Mouse (Mus musculus) MEL (cell line): ENCODE results near the gene Cela3b. TPM values are rescaled to one million over a fixed set of nuclear protein-coding genes. Genes with fewer than 3 reads are reported as not detected.

Experiments used
- DNase-seq: peaks from one replicate; pipeline ENCODE4 v3.0.0; 2011; ENCODE audit warnings: low read depth, low spot score
- H3K27ac ChIP-seq: 2 replicates; pipeline ENCODE4 v1.5.1; 2012; ENCODE audit warnings: low read depth, mild to moderate bottlenecking, control low read depth, low read length, moderate library complexity; ENCODE audit not compliant: control insufficient read depth
- H3K27me3 ChIP-seq, 2 experiments: fragments of 150-350 bp in 1 of 2; sonication (generic) in 1 of 2; 2 replicates each; pipeline ENCODE4 v1.6.1; 2012; ENCODE audit warnings: low read length in 2 of 2, mild to moderate bottlenecking in 2 of 2, improper control_type of control experiment in 1 of 2, moderate library complexity in 1 of 2; ENCODE audit not compliant: insufficient read depth in 2 of 2, control insufficient read depth in 1 of 2
- H3K36me3 ChIP-seq, 2 experiments: 2 replicates each; pipeline ENCODE4 v1.6.1; 2012 to 2014; ENCODE audit warnings: low read length in 2 of 2, improper control_type of control experiment in 1 of 2, inconsistent platforms in 1 of 2, mild to moderate bottlenecking in 1 of 2; ENCODE audit not compliant: insufficient read depth in 2 of 2, control insufficient read depth in 1 of 2
- H3K4me1 ChIP-seq, 2 experiments: fragments of 150-350 bp in 1 of 2; sonication (generic) in 1 of 2; 2 replicates each; pipeline ENCODE4 v1.6.1; 2012; ENCODE audit warnings: low read length in 2 of 2, improper control_type of control experiment in 1 of 2, mild to moderate bottlenecking in 1 of 2; ENCODE audit not compliant: insufficient read depth in 2 of 2, control insufficient read depth in 1 of 2
- H3K4me3 ChIP-seq, 2 experiments: fragments of 150-350 bp in 1 of 2; sonication (generic) in 1 of 2; 2 replicates each; pipeline ENCODE4 v1.5.1; 2012; ENCODE audit warnings: low read depth in 2 of 2, low read length in 2 of 2, mild to moderate bottlenecking in 2 of 2, moderate library complexity in 2 of 2, control low read depth in 1 of 2, improper control_type of control experiment in 1 of 2; ENCODE audit not compliant: control insufficient read depth in 1 of 2, insufficient read depth in 1 of 2
- H3K79me2 ChIP-seq: 2 replicates; pipeline ENCODE4 v1.6.1; 2012; ENCODE audit warnings: mild to moderate bottlenecking, low read length, moderate library complexity; ENCODE audit not compliant: control insufficient read depth, poor library complexity, insufficient read depth
- H3K9ac ChIP-seq: 2 replicates; pipeline ENCODE4 v1.6.1; 2012; ENCODE audit warnings: low read depth, mild to moderate bottlenecking, control low read depth, low read length, moderate library complexity; ENCODE audit not compliant: control insufficient read depth, poor library complexity, severe bottlenecking
- H3K9me3 ChIP-seq: fragments of 150-350 bp; sonication (generic); replicated peaks from 2 replicates; pipeline ENCODE4 v1.6.1; 2012; ENCODE audit warnings: mild to moderate bottlenecking, low read length, improper control_type of control experiment, moderate library complexity; ENCODE audit not compliant: insufficient read depth
- CTCF ChIP-seq, 3 experiments: IDR thresholded peaks in 2 of 3; conservative IDR thresholded peaks in 1 of 3; 2 replicates each; pipeline ENCODE4 v1.5.1; 2011 to 2012; ENCODE audit warnings: low read length in 3 of 3, low read depth in 2 of 3, mild to moderate bottlenecking in 2 of 3, improper control_type of control experiment in 1 of 3, inconsistent platforms in 1 of 3, mixed read lengths in 1 of 3, moderate library complexity in 1 of 3; ENCODE audit not compliant: control insufficient read depth in 1 of 3, insufficient read depth in 1 of 3, poor library complexity in 1 of 3, severe bottlenecking in 1 of 3
- E2F4 ChIP-seq: IDR thresholded peaks from 2 replicates; pipeline ENCODE4 v1.6.1; 2011; ENCODE audit warnings: low read depth, low read length, improper control_type of control experiment, borderline replicate concordance
- ETS1 ChIP-seq: IDR thresholded peaks from 2 replicates; pipeline ENCODE4 v1.6.1; 2012; ENCODE audit warnings: low read depth, mild to moderate bottlenecking, inconsistent platforms, low read length, improper control_type of control experiment, moderate library complexity
- GABPA ChIP-seq: IDR thresholded peaks from 2 replicates; pipeline ENCODE4 v1.6.1; 2012; ENCODE audit warnings: low read depth, mild to moderate bottlenecking, inconsistent platforms, low read length, improper control_type of control experiment, moderate library complexity
- HCFC1 ChIP-seq: IDR thresholded peaks from 2 replicates; pipeline ENCODE4 v1.6.1; 2012; ENCODE audit warnings: low read depth, mild to moderate bottlenecking, inconsistent platforms, low read length, improper control_type of control experiment, moderate library complexity
- MAX ChIP-seq: IDR thresholded peaks from 2 replicates; pipeline ENCODE4 v1.6.1; 2011; ENCODE audit warnings: low read length, improper control_type of control experiment
- MAZ ChIP-seq: IDR thresholded peaks from 2 replicates; pipeline ENCODE4 v1.6.1; 2012; ENCODE audit warnings: low read depth, mild to moderate bottlenecking, inconsistent platforms, low read length, improper control_type of control experiment
- NELFE ChIP-seq: IDR thresholded peaks from 2 replicates; pipeline ENCODE4 v1.6.1; 2011; ENCODE audit warnings: low read depth, low read length, improper control_type of control experiment
- POLR2AphosphoS2 ChIP-seq: IDR thresholded peaks from 2 replicates; pipeline ENCODE4 v1.6.1; 2011; ENCODE audit warnings: low read length, improper control_type of control experiment
- POLR2AphosphoS5 ChIP-seq: IDR thresholded peaks from 2 replicates; pipeline ENCODE4 v1.6.1; 2012; ENCODE audit warnings: low read depth, borderline replicate concordance, mild to moderate bottlenecking, inconsistent platforms, low read length, moderate library complexity, mixed read lengths
- SIN3A ChIP-seq: IDR thresholded peaks from 2 replicates; pipeline ENCODE4 v1.6.1; 2012; ENCODE audit warnings: low read length, improper control_type of control experiment, inconsistent platforms
- TAL1 ChIP-seq: IDR thresholded peaks from 2 replicates; pipeline ENCODE4 v1.6.1; 2012; ENCODE audit warnings: mild to moderate bottlenecking, inconsistent platforms, low read length, moderate library complexity, mixed read lengths
- TBP ChIP-seq: IDR thresholded peaks from 2 replicates; pipeline ENCODE4 v1.8.0; 2011; ENCODE audit warnings: low read depth, low read length, improper control_type of control experiment
- TCF12 ChIP-seq: IDR thresholded peaks from 2 replicates; pipeline ENCODE4 v1.6.1; 2014; ENCODE audit warnings: low read depth, mild to moderate bottlenecking, inconsistent platforms, low read length, improper control_type of control experiment, moderate library complexity
- UBTF ChIP-seq: IDR thresholded peaks from 2 replicates; pipeline ENCODE4 v1.6.1; 2012; ENCODE audit warnings: low read depth, mild to moderate bottlenecking, inconsistent platforms, low read length, improper control_type of control experiment, moderate library complexity, borderline replicate concordance; ENCODE audit not compliant: insufficient read depth
- USF1 ChIP-seq: IDR thresholded peaks from 2 replicates; pipeline ENCODE4 v1.6.1; 2014; ENCODE audit warnings: low read depth, mild to moderate bottlenecking, inconsistent platforms, low read length, improper control_type of control experiment, moderate library complexity
- USF2 ChIP-seq, 2 experiments: IDR thresholded peaks; 2 replicates each; pipeline ENCODE4 v1.6.1; 2011 to 2012; ENCODE audit warnings: improper control_type of control experiment in 2 of 2, low read length in 2 of 2, borderline replicate concordance in 1 of 2, inconsistent platforms in 1 of 2, low read depth in 1 of 2, mild to moderate bottlenecking in 1 of 2; ENCODE audit not compliant: insufficient read depth in 1 of 2
- ZC3H11A ChIP-seq: IDR thresholded peaks from 2 replicates; pipeline ENCODE4 v1.6.1; 2012; ENCODE audit warnings: low read depth, mild to moderate bottlenecking, inconsistent platforms, low read length, improper control_type of control experiment
- polyA plus RNA-seq, 2 experiments: library from polyadenylated mRNA; stranded (reverse) in 1 of 2; unstranded in 1 of 2; fragments of >175 nt in 1 of 2; fragments of >200 nt in 1 of 2; gene quantifications; 2 replicates each; pipeline versions ENCODE4 v1.2.1 to v1.2.4; 2012; ENCODE audit warnings: low replicate concordance in 2 of 2, low read depth in 1 of 2; ENCODE audit not compliant: insufficient read length in 2 of 2, insufficient read depth in 1 of 2, missing spikeins in 1 of 2
- total RNA-seq: library from RNA; depleted of rRNA; stranded (reverse); fragments of 300-350 nt; gene quantifications from 2 replicates; pipeline ENCODE4 v1.2.3, GENCODE M21; 2012

Gene Cela3b
- total and polyA plus RNA-seq, 3 experiments = not detected

DNA sequence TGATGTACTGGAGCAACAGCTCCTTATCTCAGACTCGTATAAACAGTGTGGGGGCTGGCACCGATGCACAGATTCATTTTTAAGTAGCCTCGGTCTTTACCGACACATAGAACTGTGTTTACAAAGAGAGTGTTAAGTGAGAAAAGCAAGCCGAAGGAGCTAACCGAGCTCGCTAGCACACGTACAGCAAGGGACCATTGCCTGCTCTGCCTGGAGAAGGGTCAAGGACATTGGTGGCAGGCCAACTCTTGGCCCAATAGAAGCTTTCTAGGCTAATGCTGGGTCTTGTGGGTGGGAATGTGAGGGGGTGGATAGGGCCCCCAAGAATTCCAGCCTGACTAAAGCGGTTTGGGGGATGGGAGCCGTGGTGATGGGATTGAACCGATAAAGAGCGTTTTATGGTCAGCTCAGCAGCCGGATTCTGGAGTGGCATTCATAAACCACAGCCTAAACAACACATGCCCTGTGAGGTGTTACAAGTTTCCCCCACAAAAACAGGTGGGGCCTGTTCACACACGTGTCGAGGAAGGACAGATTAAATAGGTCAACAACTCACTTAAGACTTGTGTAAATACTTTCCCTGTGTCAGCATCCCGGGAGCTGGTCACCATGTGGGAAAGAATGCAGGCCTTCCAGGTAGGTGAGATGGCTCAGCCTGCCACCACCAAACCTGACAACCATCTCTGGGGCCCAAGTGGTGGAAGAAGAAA lies 31.8 kb upstream of the Cela3b start:
- no peak for DNase-seq
- Histone ChIP-seq H3K9me3 (no peaks in the 10 kb centered on the region), H3K9ac (no peak overlapping the region), H3K4me1 (no peaks in the 10 kb centered on the region), H3K4me3 (no peak overlapping the region), H3K27ac (no peak overlapping the region), H3K27me3 (no peaks in the 10 kb centered on the region), H3K79me2 (no peaks in the 10 kb centered on the region), H3K36me3 (no peaks in the 10 kb centered on the region)
- TF ChIP-seq POLR2AphosphoS2 = no peak
- TF ChIP-seq TAL1 = no peak
- TF ChIP-seq CTCF (IDR thresholded peaks at IDR 0.05 in 2 of 3, conservative IDR thresholded peaks at IDR 0.05 in 1 of 3; ENCODE audit: control insufficient read depth in 1 of 3, insufficient read depth in 1 of 3, low read depth in 2 of 3, low read length in 3 of 3, poor library complexity in 1 of 3, severe bottlenecking in 1 of 3) = no peak

DNA sequence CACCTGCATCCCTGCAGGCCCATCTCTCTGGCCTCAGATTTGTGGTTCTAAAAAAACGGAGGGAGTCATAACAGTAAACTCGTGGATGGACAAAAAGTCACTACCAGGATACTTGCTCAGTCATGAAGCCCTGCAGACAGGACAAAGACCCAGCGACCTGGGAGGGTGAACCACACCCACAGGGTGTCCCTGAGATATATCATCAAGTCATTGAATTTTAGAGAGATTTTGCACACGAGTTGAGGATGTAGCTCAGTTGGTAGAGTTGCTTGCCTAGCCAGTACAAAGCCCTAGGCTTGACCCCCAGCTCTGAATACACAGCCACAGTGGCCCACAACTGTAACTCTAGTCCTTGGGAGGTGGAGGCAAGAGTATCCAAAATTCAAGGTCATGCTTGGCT lies 30.9 kb upstream of the Cela3b start:
- H3K36me3 ChIP-seq = no peaks in the 10 kb centered on the region
- H3K79me2 ChIP-seq = no peaks in the 10 kb centered on the region
- H3K4me1 ChIP-seq = no peaks in the 10 kb centered on the region
- H3K27me3 ChIP-seq = no peaks in the 10 kb centered on the region
- TF ChIP-seq USF2 (IDR thresholded peaks at IDR 0.05; ENCODE audit: borderline replicate concordance in 1 of 2, insufficient read depth in 1 of 2, low read depth in 1 of 2, low read length in 2 of 2) (no peak), ETS1 (no peak), E2F4 (no peak), TAL1 (no peak), TBP (no peak)
- DNase-seq = no peak
- H3K9me3 ChIP-seq = no peaks in the 10 kb centered on the region
- H3K9ac ChIP-seq = no peak overlapping the region
- H3K4me3 ChIP-seq = no peak overlapping the region
- H3K27ac ChIP-seq = no peak overlapping the region

DNA sequence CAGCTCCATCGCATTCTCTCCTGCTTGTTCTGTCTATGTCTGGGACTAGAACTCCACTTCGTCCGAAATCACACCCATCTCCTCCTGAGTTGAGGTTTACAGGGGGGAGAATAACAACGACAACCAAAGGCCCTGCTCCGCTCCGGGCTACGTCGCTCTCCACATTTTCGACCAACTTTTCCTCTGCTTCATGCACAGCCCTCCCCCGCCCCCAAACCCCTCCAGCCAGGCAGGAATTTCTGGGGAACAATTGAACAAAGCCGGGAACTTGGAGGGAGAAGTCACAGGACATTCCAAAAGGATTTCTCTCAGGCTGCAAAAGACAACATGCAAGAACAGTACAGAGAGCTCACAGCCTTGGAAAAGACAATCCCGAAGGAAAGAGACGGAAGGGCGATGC lies 30.3 kb upstream of the Cela3b start:
- no peak overlapping the region for H3K4me3 ChIP-seq
- no peak for DNase-seq
- H3K79me2 ChIP-seq = no peaks in the 10 kb centered on the region
- H3K36me3 ChIP-seq = no peaks in the 10 kb centered on the region
- H3K9me3 ChIP-seq = no peaks in the 10 kb centered on the region
- TF ChIP-seq TCF12 (no peak), UBTF (no peak), POLR2AphosphoS5 (no peak), SIN3A (no peak), USF1 (no peak), USF2 (IDR thresholded peaks at IDR 0.05; ENCODE audit: borderline replicate concordance in 1 of 2, insufficient read depth in 1 of 2, low read depth in 1 of 2, low read length in 2 of 2) (no peak), MAZ (no peak), ZC3H11A (no peak), GABPA (no peak), NELFE (no peak), HCFC1 (no peak), CTCF (IDR thresholded peaks at IDR 0.05 in 2 of 3, conservative IDR thresholded peaks at IDR 0.05 in 1 of 3; ENCODE audit: control insufficient read depth in 1 of 3, insufficient read depth in 1 of 3, low read depth in 2 of 3, low read length in 3 of 3, poor library complexity in 1 of 3, severe bottlenecking in 1 of 3) (no peak), MAX (no peak)
- no peaks in the 10 kb centered on the region for H3K27me3 ChIP-seq
- H3K4me1 ChIP-seq = no peaks in the 10 kb centered on the region
- H3K27ac ChIP-seq = no peak overlapping the region
- H3K9ac ChIP-seq = no peak overlapping the region
